Mouse (Mus musculus) frontal cortex, adult (tissue): ENCODE measurements around the gene Gm45618.
"Not testable (repeated sequence)": the region's sequence is repeated elsewhere in the genome, so short reads cannot be mapped to it uniquely, and the experiment has no call there.

Source experiments
- ATAC-seq: cut with Nextera tagmentation; 2 replicates; pipeline ENCODE4 v1.9.2; 2017; ENCODE audit warnings: mild to moderate bottlenecking, moderate library complexity, mixed read lengths; ENCODE audit not compliant: low TSS enrichment

Gm45618 gene

GRCm38 (mm10) chr7:142120629-142121028, at the start of gene Gm45618:
Gm45618 (minus strand) TSS chr7:142120729.
- ATAC-seq = not testable (repeated sequence)

DNA sequence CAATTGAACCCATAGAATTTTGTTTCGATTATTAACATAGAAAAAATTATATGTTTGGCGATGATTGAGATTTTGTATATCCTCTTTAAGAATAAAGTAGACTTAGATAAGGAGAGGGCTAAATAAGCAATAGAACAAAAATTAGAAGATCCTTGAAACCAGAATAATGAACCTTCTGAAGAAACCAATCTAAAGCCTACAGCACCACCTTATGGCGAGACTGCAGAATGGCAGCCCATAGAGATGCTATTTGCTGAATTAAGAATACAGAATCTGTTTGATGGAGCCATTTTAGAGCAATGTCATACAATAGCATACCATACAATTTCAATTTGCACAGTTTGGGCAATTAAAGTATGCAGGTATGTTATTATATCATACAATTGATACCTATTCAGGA, 49.3 kb upstream of the Gm45618 start:
- no peak for ATAC-seq

DNA sequence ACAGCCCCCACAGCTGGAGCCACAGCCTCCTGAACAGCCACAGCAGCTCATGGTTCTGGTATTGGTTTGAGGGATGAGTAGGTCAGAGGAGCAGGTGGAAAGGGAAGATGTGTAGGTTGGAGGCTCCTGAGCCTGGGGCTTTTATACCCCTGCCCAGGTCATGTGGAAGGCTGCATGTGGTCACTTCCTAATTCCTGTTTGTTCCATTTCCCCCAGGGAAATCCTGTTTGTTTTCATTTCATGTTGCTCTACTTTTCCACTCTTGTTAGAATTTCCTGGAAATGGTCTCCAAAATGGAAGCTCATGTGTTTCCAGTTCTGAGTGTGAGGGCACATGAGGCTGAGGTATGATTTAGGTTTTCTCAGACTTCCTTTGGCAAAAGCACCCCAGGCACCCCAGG, 45.1 kb upstream of the Gm45618 start, which contains the start of gene Gm4553:
Gene Gm4553 (minus strand): TSS at position 101 of the 400 bp plus-strand sequence.
- not testable (repeated sequence) for ATAC-seq

DNA sequence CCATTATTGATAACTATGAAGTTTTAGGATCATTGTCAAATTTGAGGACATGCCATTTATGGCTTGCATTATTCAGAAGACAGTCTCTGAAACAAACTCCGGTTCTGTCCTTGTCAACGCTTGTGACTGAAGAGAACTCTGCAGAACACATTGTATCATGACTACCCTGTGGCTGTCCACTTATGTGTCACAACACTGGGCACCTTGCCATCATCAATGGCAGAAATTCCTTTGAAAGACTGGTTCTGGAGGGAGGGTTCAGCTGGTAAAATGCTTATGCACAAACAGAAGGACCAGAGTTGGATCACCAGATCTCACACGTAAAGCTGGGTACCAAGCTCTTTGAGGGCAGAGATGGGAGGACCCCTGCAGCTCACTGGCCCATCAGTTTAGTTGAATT, 38.8 kb upstream of the Gm45618 start:
- no peak for ATAC-seq

DNA sequence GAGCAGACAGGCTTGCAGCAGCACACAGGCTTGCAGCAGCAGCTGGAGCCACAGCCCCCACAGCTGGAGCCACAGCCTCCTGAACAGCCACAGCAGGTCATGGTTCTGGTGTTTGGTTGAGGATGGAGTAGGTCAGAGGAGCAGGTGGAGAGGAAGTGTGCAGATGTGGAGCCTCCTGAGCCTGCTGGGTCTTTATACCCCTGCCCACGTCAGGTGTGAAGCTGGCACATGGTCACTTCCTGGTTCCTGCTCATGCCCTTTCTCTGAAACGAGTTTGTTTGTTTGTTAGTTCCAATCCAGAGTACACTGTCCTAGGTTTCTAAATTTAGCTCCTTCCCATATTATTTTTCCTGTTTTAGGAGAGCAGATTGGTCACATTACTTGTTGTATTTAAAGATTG, 36.5 kb upstream of the Gm45618 start, which contains the start of gene Gm29735:
Gene Gm29735 (minus strand): TSS at position 101 of the 400 bp plus-strand sequence.
- not testable (repeated sequence) for ATAC-seq

DNA sequence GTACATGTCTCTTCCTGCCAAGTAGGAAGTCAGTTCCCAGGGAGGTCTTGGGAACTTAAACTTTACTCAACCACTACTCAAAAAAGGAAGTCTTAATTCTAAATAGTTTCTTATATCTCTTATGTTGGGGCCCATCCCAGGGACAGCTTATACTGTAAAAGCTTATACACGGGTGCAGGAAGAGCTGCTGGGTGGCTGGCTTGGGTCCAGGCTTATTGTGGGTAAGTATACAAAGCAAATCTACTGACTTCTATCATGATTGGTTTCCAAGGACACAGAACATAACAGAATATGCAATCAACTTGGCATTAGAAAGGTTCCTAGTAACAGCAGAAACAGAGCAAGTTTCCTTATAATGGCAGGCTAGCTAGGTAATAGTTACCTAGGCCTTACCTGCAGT, 34.8 kb upstream of the Gm45618 start:
- ATAC-seq = no peak

DNA sequence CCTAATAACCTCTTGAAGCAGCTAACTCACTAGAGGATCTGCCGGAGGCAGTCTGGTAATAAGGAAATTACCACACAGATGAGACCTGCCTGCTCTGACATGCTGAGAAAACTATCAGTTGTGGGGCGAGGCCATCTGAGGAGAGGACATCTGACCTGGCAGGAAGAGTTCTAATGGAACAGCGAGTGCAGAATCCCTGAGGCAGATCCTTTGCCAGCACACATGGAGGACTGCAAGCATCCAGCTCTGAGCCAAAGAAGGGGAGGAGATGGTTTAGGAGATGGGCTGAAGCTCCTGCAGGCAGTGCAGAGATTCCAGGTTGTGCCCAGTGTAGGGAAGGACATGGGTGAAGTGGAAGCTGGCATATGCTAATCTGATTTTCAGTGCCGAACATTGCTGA, 31.7 kb upstream of the Gm45618 start:
- ATAC-seq = no peak

GRCm38 (mm10) chr7:142148633-142149032, 28.1 kb upstream of the Gm45618 start:
- no peak for ATAC-seq

GRCm38 (mm10) chr7:142146033-142146432, 25.5 kb upstream of the Gm45618 start:
- peak; percentile 44; the same call in 1 of the 2 replicates for ATAC-seq

GRCm38 (mm10) chr7:142145413-142145940, 24.9 kb upstream of the Gm45618 start:
- ATAC-seq = peak; percentile 93

DNA sequence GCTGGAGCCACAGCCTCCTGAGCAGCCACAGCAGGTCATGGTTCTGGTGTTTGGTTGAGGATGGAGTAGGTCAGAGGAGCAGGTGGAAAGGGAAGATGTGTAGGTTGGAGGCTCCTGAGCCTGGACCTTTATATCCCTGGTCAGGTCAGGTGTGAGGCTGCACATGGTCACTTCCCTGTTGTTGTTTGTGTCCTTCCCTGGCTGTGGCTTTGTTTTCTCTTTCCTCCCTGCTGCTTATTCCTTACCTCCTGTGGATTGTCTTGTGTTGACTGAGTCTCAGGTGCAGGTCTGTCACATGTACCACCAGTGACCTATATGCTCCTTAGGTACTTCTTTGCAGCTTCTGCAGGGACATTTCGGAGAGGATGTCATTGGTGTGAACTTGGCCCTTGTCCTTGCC, 24.0 kb upstream of the Gm45618 start, which contains the start of gene Gm45337:
Gene Gm45337 (minus strand): TSS at position 101 of the 400 bp plus-strand sequence.
- no peak for ATAC-seq

DNA sequence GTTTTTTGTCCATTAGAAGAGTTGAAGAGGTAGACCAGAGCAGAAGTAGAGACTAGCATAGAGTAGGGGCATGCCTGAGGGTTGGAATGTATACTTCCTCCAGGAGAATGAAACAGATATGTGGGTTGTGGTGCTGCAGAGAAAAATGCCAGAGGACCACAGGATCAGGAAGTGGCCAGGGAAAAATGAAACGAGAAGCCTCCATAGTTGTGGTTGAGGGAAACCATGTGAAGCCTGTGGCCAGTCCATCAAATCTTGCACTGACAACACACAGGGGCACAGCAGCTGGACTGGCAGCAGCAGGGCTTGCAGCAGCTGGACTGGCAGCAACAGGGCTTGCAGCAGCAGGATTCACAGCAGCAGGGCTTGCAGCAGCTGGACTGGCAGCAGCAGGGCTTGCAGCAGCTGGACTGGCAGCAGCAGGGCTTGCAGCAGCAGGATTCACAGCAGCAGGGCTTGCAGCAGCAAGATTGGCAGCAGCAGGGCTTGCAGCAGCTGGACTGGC, 23.0 kb upstream of the Gm45618 start:
- ATAC-seq = not testable (repeated sequence)

- no peak for ATAC-seq
Measured at GRCm38 (mm10) chr7:142140696-142141095, 20.2 kb upstream of the Gm45618 start.

DNA sequence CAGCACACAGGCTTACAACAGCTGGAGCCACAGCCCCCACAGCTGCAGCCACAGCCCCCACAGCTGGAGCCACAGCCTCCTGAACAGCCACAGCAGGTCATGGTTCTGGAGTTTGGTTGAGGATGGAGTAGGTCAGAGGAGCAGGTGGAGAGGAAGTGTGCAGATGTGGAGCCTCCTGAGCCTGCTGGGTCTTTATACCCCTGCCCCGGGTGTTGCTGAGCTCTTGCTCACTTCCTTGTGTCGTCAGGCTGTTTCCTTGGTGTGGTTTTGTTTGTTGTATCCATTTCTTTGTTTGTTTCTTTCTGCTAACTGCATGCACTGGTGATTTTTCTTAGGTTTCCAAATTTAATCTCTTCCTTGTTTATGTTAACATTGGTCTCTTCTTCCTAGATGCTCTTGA, 15.4 kb upstream of the Gm45618 start, which contains the start of gene Gm39115:
Gene Gm39115 (minus strand): TSS at position 101 of the 400 bp plus-strand sequence.
- ATAC-seq = not testable (repeated sequence)

GRCm38 (mm10) chr7:142134206-142134995, 13.9 kb upstream of the Gm45618 start:
- no peak for ATAC-seq

DNA sequence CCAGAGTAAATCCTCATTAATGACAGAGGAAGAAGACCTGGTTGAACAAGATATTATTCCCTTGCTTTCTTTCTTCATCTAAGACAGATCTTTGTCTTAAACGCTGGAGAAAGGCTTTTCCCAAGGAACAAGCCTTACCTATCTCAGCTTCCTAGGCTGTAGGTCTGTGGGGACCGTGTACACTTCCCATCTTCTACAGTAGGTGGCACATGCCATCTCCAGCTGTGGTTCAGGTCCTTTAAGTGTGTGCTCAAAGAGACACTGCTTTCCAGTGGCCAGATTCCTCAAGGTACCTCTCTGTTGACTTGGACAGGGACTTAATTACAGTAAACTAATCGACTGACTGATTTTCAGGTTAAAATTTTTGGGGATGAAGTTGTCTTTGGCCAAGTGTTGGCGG, 8.3 kb upstream of the Gm45618 start:
- ATAC-seq = no peak

GRCm38 (mm10) chr7:142119632-142120031, 897 bp downstream of the Gm45618 start:
- ATAC-seq = peak; percentile 55; the same call in 1 of the 2 replicates

DNA sequence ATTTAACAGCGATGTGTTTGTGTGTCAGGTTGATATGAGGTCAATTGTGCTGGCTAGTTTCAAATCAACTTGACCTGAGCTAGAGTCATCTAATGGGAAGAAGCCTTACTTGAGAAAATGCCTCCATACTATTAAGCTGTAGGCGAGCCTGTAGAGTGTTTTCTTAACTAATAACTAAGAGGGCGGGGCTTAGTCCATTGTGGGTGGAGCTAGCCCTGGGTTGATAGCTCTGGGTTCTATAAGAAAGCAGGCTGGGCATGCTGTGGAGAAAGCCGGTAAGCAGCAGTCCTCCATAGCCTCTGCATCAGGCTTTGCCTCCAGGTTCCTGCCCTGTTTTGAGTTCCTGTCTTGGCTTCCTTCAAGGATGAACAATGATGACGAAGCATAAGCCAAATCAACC, 15.8 kb downstream of the Gm45618 start:
- ATAC-seq = no peak

DNA sequence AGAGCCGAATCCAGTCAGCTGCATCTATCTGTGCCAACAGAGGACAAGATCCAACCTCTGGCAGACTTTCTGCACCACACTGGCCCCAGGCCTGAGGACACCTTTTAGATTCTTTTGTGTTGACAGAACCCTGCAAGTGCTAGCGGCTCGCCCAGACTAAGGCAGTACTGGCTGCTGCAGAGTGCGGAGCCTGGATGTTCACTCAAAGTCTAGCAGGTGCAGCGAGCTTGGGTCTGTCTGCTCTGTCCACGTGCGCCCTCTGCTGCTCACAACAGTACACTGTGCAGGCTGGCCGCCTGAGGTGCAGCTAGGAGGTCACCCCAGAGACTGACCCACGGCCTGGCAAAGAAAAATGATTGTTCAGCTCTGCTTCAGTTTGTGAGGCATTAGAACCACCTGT, 22.8 kb downstream of the Gm45618 start:
- ATAC-seq = peak; percentile 51

- no peak for ATAC-seq
Measured at GRCm38 (mm10) chr7:142096701-142097100, 23.8 kb downstream of the Gm45618 start.

- ATAC-seq = peak; percentile 72
Measured at GRCm38 (mm10) chr7:142095183-142095931, 25.2 kb downstream of the Gm45618 start, which contains the start of gene Dusp8. Dusp8 (minus strand) TSS chr7:142095843.
